Mouse (Mus musculus) kidney, adult 18-20 months (tissue): ENCODE measurements around the gene Gm49361.

Experiments
- DNase-seq: peaks from one replicate; pipeline ENCODE4 v3.0.0; 2021

Gm49361 gene

GRCm38 (mm10) chr14:57617675-57618074, 128.2 kb downstream of the Gm49361 start:
- DNase-seq = no peak

GRCm38 (mm10) chr14:57616339-57616965, 129.5 kb downstream of the Gm49361 start:
- DNase-seq = no peak

DNA sequence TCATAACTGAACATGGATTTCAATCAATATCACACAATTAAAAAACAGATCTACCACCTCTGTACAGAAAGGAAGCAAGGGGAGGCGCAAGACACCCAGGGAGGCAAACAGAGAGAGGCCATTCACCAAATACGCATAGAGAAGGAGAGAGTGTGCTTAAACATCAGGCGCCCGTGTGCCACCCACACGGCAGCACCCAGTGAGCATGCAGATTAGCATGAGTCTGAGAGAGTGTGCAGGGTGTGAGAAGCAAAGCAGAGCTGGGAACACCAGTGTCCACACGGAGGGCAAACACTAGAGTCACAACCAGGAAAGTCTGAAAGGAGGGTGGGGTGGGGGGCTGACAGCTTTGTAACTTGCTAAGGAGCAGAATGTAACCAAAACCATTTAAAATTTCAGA, 130.1 kb downstream of the Gm49361 start:
- DNase-seq = no peak

- no peak for DNase-seq
These were observed 134.9 kb downstream of the Gm49361 start for GRCm38 (mm10) chr14:57611034-57611433.

GRCm38 (mm10) chr14:57609816-57610329, 136.0 kb downstream of the Gm49361 start:
- DNase-seq = no peak

DNA sequence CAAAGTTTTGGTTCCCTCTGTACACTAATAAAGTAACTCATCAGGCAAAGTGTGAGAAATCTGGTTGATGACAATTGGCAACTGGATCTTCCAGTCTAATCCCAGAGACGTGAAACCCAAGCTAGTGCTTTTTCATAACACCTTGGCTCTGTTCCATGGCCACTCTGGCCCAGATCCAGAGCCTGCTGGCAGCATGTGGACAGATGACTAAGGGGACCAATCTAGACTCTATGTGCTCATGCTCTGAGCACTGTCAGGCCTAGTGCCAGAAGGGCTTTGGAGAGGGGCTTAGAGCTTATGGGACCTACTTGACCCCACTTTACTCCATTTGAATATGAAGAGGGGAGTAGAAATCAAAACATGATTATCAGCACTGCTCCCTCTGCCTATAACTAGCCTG, 138.4 kb downstream of the Gm49361 start:
- peak; percentile 86 for DNase-seq

GRCm38 (mm10) chr14:57606663-57607365, 139.1 kb downstream of the Gm49361 start:
- DNase-seq = no peak

DNA sequence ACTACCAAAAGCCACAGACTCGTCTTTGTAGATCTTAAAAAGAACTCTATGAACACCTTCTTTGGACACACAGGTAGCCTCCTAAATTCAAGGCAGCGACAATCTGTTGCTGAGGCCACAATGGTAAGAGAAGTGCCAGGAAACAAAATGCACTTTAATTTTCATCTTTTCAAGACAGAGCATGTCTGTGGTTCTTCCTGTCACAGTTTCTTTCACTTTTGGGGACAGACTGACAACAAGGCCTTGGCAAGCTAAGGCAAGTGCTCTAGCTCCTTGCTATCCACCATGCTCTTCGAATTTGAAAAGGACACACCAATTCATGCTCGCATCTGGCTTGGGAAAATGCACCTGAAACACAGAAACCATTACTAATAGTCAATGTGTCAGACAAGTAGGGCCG, 152.6 kb downstream of the Gm49361 start:
- no peak for DNase-seq
